Mouse (Mus musculus) lung, postnatal 0 days (tissue): ENCODE measurements at regions not wholly inside any gene's neighbourhood (a gene's known extent, or its start where the extent isn't known, plus 50 kb on each side); places are given as distances from the start of the nearest gene placed in this dataset.

Experiments
- CTCF ChIP-seq: IDR thresholded peaks from 2 replicates; pipeline ENCODE4 v1.5.1; 2016; ENCODE audit warnings: antibody characterized with exemption, mild to moderate bottlenecking
- EP300 ChIP-seq: IDR thresholded peaks from 2 replicates; pipeline ENCODE4 v1.6.1; 2016; ENCODE audit warnings: antibody characterized with exemption, mild to moderate bottlenecking, control low read depth

- TF ChIP-seq CTCF, result no peak
- TF ChIP-seq EP300, result no peak
Measured at GRCm38 (mm10) chr11:41491279-41491678, 509.4 kb downstream of the Gabrg2 start.
